ENCODE assay signal across 8 mouse cellular contexts in the genomic region with DNA sequence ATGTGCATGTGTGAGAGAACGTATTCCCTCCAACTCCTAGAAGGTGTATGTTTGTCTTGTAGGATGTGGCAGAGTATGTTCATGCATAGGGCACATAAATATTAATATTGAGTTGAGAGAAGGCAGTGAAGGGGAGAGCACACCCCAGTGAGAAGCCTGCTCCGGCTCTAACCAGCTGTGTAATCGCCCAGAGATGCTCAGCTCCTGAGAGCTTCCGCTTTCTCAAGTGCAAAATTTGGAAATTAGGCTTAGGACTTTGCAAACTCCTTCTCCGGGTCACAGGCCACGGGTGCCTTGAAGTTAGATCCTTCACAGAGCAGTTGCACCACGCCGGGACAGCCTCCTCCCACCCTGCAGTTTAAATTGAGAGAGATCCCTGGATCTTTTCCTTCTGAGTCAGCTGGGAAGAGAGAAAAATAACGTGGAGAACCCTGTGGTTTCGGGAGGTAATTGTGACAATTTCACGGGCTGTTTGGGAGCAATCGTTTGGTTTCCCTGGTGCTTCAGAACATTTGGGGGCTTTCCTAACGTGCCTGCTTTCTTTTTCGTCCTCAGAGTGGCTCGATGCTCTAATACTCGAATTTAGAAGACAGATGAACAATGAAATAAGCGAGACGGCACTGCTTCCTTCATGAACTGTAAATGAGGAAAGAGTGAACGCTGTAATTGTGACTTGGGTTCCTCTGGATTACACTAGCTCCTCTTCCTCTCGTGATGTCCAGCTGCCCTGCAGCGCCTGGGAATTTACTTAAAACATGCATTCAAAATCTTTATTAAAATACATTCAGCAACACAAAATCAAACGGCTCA.
DNase-seq lines count a peak whose midpoint lies in the region; ATAC-seq and TF ChIP-seq lines count a peak whose summit lies in the region.

No protein-coding gene starts in this region.

- no peaks in the 10 kb centered on the region for H3K79me2 ChIP-seq in myocyte (ENCODE audit: control insufficient read depth, insufficient read depth)

- no peak for ATAC-seq in kidney, embryonic 15.5 days (replicated peaks; ENCODE audit: low FRiP score)
- peak; percentile 39; the same call in 1 of the 2 replicates for ATAC-seq in hindbrain, embryonic 12.5 days (ENCODE audit: low FRiP score)
- no peak for ATAC-seq in CD4-positive, CD25-positive, alpha-beta regulatory T cell, adult 4 months

- H3K27ac ChIP-seq in kidney, embryonic 15.5 days: no peak overlapping the region
- no peak overlapping the region for H3K27ac ChIP-seq in brown adipose tissue, adult 24 weeks (replicated peaks; ENCODE audit: low read depth, low read length)
- H3K27ac ChIP-seq in hindbrain, embryonic 12.5 days: peak overlapping the region; percentile 62

- H3K9me3 ChIP-seq in kidney, embryonic 15.5 days (replicated peaks): no peaks in the 10 kb centered on the region
- H3K9me3 ChIP-seq in hindbrain, embryonic 12.5 days (replicated peaks): no peaks in the 10 kb centered on the region

- H3K9ac ChIP-seq in kidney, embryonic 15.5 days: peak overlapping the region; percentile 32; the same call in 1 of the 2 replicates
- peak overlapping the region; percentile 62 for H3K9ac ChIP-seq in hindbrain, embryonic 12.5 days

- TF ChIP-seq POLR2A in myocyte (IDR thresholded peaks at IDR 0.05; ENCODE audit: insufficient read length, low read depth): no peak

- H3K36me3 ChIP-seq in kidney, embryonic 15.5 days: no peaks in the 10 kb centered on the region
- no peaks in the 10 kb centered on the region for H3K36me3 ChIP-seq in hindbrain, embryonic 12.5 days
- H3K36me3 ChIP-seq in myocyte (ENCODE audit: control insufficient read depth, insufficient read depth): no peaks in the 10 kb centered on the region

- peak overlapping the region; percentile 27 for H3K4me3 ChIP-seq in kidney, embryonic 15.5 days (replicated peaks)
- H3K4me3 ChIP-seq in brown adipose tissue, adult 24 weeks (ENCODE audit: insufficient read depth, low read depth, low read length): peak overlapping the region; percentile 31; the same call in 1 of the 2 replicates
- H3K4me3 ChIP-seq in hindbrain, embryonic 12.5 days: peak overlapping the region; percentile 27
- no peak overlapping the region for H3K4me3 ChIP-seq in myocyte

- H3K4me1 ChIP-seq in kidney, embryonic 15.5 days: peaks cover 8% of the 10 kb centered on the region; the same call in 1 of the 2 replicates
- H3K4me1 ChIP-seq in brown adipose tissue, adult 24 weeks (ENCODE audit: control insufficient read depth, insufficient read depth, insufficient read length, low read length): no peaks in the 10 kb centered on the region
- peaks cover 17% of the 10 kb centered on the region for H3K4me1 ChIP-seq in hindbrain, embryonic 12.5 days

- no peak for DNase-seq in kidney, postnatal 4 days
- DNase-seq in ovary, adult 18-20 months (ENCODE audit: low spot score): no peak
- no peak for DNase-seq in kidney, postnatal 36 days

- 18% methylated on average over 22 of the region's 22 CpGs for WGBS in kidney, embryonic 15.5 days
- 22% methylated on average over 22 of the region's 22 CpGs for WGBS in hindbrain, embryonic 12.5 days

- H3K27me3 ChIP-seq in kidney, embryonic 15.5 days: peaks cover 57% of the 10 kb centered on the region
- H3K27me3 ChIP-seq in hindbrain, embryonic 12.5 days: peaks cover 2% of the 10 kb centered on the region; the same call in 1 of the 2 replicates
- H3K27me3 ChIP-seq in myocyte (ENCODE audit: control insufficient read depth, insufficient read depth, insufficient read length): no peaks in the 10 kb centered on the region

- H3ac ChIP-seq in myocyte (ENCODE audit: control insufficient read depth, insufficient read length): no peak overlapping the region

- H3K4me2 ChIP-seq in kidney, embryonic 15.5 days: peak overlapping the region; percentile 55
- peak overlapping the region; percentile 55 for H3K4me2 ChIP-seq in hindbrain, embryonic 12.5 days (replicated peaks)
- H3K4me2 ChIP-seq in myocyte (ENCODE audit: low read depth): peak overlapping the region; percentile 86

TF ChIP-seq in myocyte, 11 proteins besides CTCF, POLR2A, EP300 and RAD21:
- TF ChIP-seq CEBPB (IDR thresholded peaks at IDR 0.05; ENCODE audit: insufficient read depth, poor library complexity, severe bottlenecking) (no peak), USF1 (IDR thresholded peaks at IDR 0.05; ENCODE audit: low read depth) (no peak), E2F4 (IDR thresholded peaks at IDR 0.05; ENCODE audit: insufficient read depth) (no peak), SRF (IDR thresholded peaks at IDR 0.05; ENCODE audit: control insufficient read depth, insufficient read length, low read depth) (no peak), MAX (IDR thresholded peaks at IDR 0.05; ENCODE audit: low read depth) (no peak), TCF3 (IDR thresholded peaks at IDR 0.05; ENCODE audit: insufficient read length, low read depth) (no peak), MYOG (IDR thresholded peaks at IDR 0.05; ENCODE audit: control insufficient read depth in 1 of 3, insufficient read depth in 1 of 3, insufficient read length in 2 of 3, low read depth in 2 of 3) (no peak), POLR2AphosphoS2 (IDR thresholded peaks at IDR 0.05; ENCODE audit: insufficient read length, low read depth) (no peak), MYOD1 (IDR thresholded peaks at IDR 0.05; ENCODE audit: control insufficient read depth in 1 of 3, insufficient read length in 2 of 3, low read depth in 2 of 3) (no peak), REST (IDR thresholded peaks at IDR 0.05; ENCODE audit: insufficient read depth, insufficient read length) (no peak), TCF12 (IDR thresholded peaks at IDR 0.05; ENCODE audit: insufficient read depth, poor library complexity, severe bottlenecking) (no peak)
